Mouse (Mus musculus): Measurements from ENCODE around the gene Mtmr4.

The Mtmr4 gene

DNA sequence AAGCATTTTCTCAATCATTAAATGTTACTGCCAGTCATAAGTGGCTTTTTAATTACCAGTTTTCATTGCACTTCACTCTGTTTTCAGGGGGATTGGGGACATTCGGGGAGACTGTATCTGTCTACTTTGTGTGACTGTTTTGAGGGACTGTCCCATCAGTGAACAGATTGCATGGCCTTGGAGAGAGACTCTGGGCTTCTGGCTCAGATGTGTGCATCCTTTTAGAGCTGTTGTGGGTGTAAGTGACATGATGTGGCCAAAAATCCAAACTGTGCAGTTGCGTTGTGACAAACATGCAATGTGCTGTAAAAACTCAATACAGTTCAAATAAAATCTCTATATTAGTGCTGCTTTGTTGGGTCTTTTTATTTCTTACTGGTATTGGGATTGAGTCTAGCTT lies 24.0 kb downstream of the Mtmr4 start:
- DNase-seq (ENCODE audit: low spot score in 2 of 2) = no peak

DNA sequence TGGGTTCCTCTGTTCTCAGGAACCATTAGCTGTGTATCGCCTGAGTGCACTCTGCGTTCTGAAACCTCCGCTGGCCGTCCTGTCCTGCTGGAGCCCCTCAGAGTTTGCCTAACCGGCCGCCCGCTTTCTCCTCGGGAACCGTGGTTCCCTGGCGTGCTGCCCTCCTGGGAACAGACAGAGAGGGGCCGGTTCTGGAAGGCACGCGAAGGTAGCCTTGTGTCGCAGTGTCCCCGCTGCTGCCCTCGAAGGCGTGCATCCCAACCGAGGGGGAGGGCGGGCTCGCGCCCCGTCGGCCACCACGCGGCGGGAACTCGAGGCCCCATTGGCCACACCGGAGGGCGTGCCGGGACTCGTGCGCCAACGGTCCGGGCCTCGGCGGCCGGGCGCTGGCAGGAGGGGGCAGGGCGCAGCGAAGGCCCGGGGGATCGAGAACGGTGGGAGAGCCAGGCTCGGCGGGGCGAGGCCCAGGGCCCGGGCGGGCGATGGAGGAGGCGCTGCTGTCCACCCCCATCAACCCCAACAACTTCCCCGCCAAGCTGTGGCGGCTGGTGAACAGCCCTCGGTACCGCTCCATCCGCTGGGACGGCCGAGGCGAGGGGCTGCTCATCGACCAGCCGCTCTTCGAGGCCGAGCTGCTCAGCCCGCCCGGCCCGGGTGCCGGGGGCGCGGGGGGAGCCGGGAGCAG lies 25.0 kb downstream of the Mtmr4 start, which contains the start of gene Hsf5:
TSS of gene Hsf5 (plus strand) at position 375 of the 685 bp plus-strand sequence.
- DNase-seq (ENCODE audit: low spot score in 2 of 2) = no peak

DNA sequence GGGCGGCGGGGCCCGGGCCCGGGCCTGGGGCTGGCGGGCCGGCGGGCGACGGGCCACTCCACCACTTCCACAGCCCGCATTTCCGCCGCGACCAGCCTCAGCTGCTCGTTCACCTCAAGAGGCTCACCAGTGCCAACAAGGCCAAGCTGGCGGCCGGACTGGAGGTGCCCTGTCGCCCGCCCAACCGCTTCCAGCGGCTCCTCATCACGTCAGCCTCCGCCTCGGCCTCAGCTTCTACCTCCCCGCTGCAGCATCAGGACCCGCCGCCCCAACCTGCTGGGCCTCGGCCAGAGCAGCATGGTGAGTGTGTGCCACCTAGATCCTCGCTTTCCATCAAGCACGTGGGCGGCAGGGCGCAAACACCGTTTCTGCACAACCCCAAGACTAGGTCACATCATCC lies 25.6 kb downstream of the Mtmr4 start:
- no peak for DNase-seq (ENCODE audit: low spot score in 2 of 2)

DNA sequence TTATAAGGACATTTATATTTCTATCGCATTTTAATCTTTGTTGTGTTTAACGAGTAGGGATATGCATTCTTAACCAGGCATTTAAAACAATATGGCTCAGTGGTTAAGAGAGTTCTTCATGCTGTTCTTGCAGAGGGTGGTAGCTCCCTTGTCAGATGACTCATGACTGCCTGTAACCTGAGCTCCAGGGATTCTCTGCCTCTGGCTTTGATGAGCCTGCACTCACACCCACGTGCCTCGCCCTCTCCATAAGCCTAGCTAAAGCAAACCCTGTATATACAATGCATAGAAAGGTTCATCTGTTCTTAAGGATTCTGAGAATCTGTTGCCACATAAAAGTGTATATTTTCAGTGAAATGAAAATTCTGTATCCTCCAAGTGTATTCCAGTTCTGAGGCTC lies 31.2 kb downstream of the Mtmr4 start:
- no peak for DNase-seq (ENCODE audit: low spot score in 2 of 2)

DNA sequence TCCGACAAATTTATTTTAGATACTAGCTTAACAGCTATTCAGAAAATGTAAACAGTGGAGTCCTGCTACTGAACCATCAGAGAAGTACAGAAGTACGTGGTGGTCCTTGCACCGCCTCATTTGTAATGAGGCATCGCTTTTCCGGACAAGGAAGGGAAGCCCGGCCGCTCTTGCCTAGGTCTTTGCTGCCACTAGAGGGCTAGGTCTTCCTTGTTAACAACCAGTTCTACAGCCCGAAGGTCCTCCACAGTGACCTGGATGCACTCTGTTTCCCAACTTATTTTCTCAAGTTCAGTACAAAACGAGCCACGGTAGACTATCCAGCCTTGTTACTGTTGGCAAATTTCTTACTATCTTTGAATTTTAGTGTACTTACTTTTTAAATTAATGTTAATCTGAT lies 37.9 kb downstream of the Mtmr4 start:
- peak in 1 of 2 experiments; percentile 34 for DNase-seq (ENCODE audit: low spot score in 2 of 2)

DNA sequence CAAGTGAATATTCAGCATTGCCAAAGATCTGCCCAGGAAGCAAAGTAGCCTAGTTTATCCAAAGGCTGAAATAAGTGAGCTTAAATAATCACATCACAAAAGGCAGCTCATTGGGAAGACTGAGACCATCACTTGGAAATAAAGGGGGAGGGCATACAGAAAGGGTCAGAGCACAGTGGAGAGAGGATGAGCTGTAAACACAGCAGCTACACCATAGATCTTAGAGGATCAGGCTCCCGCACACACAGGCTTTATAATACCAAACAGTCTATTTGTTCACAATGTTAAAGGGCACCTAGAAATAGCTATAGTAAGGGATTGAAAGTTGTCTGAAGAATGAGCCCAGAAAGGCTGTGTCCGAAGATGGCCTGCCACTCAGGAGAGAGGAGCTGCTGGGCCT lies 46.8 kb downstream of the Mtmr4 start:
- no peak for DNase-seq (ENCODE audit: low spot score in 2 of 2)

DNA sequence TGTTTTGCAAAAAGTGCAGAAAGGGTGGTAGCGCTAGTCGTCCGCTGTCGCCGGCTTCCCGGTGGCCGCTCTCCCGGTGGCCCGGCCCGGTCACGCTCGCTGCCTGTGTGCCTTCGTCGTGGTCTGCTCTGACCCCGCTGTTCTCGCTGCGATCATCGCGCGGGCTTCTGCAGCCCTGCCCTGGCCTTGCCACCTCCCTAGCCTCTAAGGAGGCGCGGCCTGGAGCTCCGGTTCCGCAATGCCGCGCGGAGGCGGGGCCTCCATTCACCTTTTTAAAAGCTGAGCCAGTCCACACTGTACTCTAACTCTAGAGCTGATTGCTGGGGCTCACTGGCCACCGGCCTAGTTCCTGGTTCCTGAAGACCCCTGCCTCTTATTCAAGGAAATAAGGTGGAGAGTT lies 47.2 kb downstream of the Mtmr4 start:
- peak; percentile 25 to 46 for DNase-seq (ENCODE audit: low spot score in 2 of 2)

DNA sequence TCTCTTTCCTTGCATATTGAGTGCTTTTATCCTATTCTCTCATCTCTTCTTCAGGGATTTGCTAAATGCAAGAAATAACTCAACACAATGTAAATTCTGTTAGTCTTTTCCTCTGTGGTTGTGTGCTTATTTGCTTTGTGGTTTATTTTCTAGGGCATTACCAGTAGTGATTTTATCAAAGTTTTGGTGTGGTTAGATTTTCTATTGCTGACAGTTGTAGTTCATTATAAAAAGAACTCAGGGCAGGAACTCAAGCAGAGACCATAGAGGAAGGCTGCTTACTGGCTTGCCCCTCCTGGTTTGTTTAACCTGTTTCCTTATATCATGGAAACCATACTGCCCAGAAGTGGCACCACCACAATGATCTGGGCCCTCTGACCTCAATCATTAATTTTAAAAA lies 50.9 kb downstream of the Mtmr4 start:
- no peak for DNase-seq (ENCODE audit: low spot score in 2 of 2)

DNA sequence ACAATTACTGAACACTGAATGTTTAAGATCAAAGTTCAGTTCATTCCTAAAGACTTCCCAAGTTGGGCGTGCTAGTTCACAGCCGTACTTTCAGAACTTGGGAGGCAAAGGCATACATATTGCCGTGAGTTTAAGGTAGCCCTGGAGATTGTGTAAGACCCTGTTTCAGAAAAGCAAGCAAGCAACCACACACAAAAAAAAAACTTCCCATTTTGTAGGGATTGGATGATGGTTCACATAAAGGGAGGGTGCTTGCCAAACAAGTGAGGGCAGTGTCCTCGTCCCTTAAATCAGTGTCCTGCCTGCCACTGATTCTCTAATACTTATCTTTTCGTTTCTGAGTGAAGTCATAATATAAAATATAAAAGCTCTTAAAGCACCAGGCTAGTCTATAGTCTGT lies 62.7 kb downstream of the Mtmr4 start:
- no peak for DNase-seq (ENCODE audit: low spot score in 2 of 2)

DNA sequence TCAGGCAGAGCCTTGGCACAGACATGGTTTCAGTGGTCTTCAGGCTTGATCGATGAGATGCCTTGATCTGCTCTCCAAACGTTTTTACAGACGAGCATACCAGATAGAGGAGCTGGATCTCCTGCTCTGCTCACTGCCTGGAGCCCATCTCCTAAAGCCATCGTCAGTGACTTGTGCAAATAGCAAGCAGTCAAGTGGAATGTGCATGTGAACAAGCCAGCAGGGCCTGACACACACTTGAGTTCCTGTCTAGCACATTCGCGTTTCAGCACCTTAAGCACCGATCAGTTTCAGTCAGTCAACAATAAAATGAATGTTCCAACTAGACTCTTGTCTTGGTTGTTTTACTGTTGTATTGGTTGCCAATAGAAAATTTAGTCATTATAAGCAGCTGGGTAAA lies 67.3 kb downstream of the Mtmr4 start:
- DNase-seq (ENCODE audit: low spot score in 2 of 2) = no peak

DNA sequence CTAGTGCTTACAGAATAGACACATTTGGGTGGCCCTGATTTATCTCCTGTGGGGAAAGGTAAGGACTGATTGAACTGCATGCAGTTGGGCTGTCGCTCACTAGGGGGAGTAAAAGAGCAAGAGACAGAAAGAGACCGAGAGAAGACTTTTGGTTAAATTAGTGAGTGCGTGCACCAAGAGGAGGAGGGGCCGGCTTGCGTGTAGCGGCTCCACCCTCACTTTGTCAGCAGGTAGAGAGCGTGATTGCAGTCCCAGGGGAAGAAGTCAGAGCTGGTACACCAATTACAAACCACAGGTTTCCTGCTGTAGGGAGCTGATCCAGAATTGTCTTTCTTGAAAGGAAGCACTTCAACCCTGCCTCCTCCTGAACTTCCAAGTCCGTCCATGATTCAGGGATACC lies 70.4 kb downstream of the Mtmr4 start, which contains the start of gene Rnf43:
TSS of gene Rnf43 (plus strand) at position 316 of the 400 bp plus-strand sequence.
- DNase-seq (ENCODE audit: low spot score in 2 of 2) = peak; percentile 72 to 85

DNA sequence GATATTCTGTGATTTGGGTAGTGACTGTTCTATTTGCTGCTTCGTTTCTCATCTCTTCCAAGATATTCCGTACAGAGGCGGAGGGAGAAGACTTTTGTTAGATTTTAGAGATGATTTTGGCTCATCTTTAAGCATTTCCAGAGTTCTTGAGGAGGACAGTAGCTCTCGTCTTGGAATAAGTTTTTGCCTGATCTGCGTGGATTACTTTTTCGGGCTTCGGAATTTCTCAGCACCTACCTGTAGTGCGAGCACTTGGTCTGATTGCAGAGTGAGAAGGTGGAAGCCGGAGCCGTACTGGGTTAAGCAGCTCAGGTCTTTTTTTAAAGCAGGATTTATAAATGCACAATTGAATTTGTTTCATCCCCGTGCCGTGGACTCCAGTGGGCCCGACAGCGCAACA lies 70.9 kb downstream of the Mtmr4 start:
- no peak for DNase-seq (ENCODE audit: low spot score in 2 of 2)

DNA sequence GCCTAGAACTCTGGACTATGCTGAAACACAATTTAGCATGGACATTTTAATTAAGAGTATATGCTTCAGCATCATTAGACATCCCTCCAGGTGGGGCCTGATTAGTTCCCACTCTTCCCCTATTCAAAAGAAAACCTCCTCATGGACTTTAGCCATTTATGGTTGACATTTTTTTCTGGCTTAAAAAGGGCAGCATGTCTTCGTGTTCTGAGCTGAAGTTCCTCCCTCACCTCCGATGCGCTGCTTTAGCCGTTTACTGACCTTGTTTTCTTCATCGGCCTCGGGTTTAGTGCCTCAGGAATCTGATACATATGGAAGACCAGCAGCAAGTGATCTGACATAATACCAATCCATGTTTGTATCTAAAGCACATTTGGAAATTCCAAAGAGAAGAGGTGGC lies 72.0 kb downstream of the Mtmr4 start:
- no peak for DNase-seq (ENCODE audit: low spot score in 2 of 2)

DNA sequence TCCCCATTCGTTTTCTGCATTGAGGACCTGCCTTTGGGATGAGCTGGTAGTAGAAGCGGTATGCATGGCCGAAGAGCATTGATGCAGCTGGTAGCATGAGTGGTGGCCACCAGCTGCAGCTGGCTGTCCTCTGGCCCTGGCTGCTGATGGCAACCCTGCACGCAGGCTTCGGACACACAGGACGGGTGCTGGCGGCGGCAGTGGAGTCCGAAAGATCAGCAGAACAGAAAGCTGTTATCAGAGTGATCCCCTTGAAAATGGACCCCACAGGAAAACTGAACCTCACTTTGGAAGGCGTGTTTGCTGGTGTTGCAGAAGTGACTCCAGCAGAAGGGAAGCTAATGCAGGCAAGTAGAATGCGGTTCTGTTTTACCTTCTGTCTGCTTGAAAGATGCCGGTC lies 72.6 kb downstream of the Mtmr4 start:
- no peak for DNase-seq (ENCODE audit: low spot score in 2 of 2)

DNA sequence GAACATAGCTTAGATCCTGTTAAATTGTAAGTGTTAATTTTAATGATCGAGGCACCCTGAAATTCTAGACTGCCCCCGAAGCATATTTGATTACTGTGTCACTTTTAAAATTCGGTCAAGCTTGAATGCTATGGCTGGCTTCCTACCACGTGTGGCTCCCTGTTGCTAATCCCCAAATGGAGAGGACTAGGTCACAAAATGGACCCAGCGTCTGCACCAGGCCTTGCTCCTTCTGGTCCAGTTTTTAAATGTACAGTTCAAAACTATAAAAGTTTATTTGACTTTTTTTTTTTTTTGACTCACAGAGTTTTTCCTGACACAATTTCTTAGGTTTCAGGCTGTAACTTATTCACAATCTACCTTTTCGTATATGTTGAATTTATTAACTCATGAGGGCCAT lies 73.3 kb downstream of the Mtmr4 start:
- DNase-seq (ENCODE audit: low spot score in 2 of 2) = no peak

DNA sequence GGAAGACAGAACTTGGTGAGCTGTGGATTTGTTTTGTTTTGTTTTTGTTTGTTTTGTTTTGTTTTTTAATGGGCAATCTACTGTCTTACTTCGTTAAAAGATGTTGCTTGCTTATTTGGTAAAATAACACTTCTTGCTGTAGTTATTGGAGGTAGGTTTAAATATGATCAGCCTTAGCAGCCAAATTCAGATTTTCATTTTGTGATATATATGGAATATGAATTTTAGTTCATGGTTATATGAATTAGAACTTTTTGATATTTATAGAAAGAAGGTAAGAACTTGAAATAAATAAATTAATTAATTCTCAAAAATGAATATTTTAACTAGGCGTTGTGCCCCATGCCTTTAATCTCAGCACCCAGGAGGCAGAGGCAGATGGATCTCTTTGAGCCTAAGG lies 73.7 kb downstream of the Mtmr4 start:
- no peak for DNase-seq (ENCODE audit: low spot score in 2 of 2)
